In the genomic region with DNA sequence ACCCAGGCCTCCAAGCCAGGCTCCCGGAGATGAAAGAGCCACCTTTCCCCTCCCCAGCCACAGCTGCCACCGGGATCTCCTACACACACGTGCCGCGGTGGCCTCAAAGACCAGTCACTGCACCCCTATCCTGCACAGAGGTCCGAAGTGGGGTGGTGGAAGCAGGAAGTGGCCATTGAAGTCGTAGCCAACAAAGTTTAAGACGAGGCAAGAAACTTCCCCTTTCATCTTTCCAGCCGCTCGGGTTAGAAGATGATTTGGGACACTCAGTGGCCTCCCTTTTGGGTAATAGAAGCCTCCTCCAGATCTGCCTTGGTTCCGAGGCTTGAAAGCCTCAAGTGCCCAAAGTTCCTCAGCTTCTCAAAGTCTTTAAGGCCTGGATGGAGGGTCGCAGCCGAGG, we compare ENCODE assay signal across 8 mouse cellular contexts. TPM values are rescaled to one million over a fixed set of nuclear protein-coding genes. Genes with fewer than 3 reads are reported as not detected.
A peak's percentile ranks its signal among the peaks of the same experiment; 100 is the strongest.
DNase-seq lines count a peak whose midpoint lies in the region; ATAC-seq and TF ChIP-seq lines count a peak whose summit lies in the region.

No protein-coding gene starts in this region.

- intact Hi-C loops in left cerebral cortex, postnatal 25 days (cut with DNase I): loop anchor here (2.0 kb wide), 1 partner anchor 15 kb away; no protein-coding TSS in a partner anchor

- peak overlapping the region; percentile 99 for H3K4me2 ChIP-seq in limb, embryonic 13.5 days (replicated peaks)

- peak overlapping the region; percentile 94 for H3K9ac ChIP-seq in limb, embryonic 13.5 days

- H3K4me1 ChIP-seq in testis, adult 2 months (ENCODE audit: control insufficient read depth, insufficient read depth, low read length): peaks cover 15% of the 10 kb centered on the region
- H3K4me1 ChIP-seq in limb, embryonic 13.5 days: peaks cover 78% of the 10 kb centered on the region
- H3K4me1 ChIP-seq in olfactory bulb, adult 2 months (ENCODE audit: control insufficient read depth, insufficient read depth, low read length): peaks cover 59% of the 10 kb centered on the region

- no peak for ATAC-seq in limb, embryonic 13.5 days (ENCODE audit: low FRiP score, low read depth)

- H3K27me3 ChIP-seq in testis, adult 2 months (ENCODE audit: control insufficient read depth, insufficient read depth, low read length): no peaks in the 10 kb centered on the region
- H3K27me3 ChIP-seq in limb, embryonic 13.5 days: no peaks in the 10 kb centered on the region

- peak overlapping the region; percentile 75 for H3K4me3 ChIP-seq in testis, adult 2 months (ENCODE audit: control insufficient read depth, low read depth, low read length)
- H3K4me3 ChIP-seq in limb, embryonic 13.5 days: peak overlapping the region; percentile 80
- H3K4me3 ChIP-seq in olfactory bulb, adult 2 months (ENCODE audit: insufficient read depth, low read depth, low read length): peak overlapping the region; percentile 80

- no peak overlapping the region for H3K27ac ChIP-seq in testis, adult 2 months (ENCODE audit: control insufficient read depth, insufficient read depth, low read depth, low read length)
- H3K27ac ChIP-seq in limb, embryonic 13.5 days: no peak overlapping the region
- 0 out of 2 replicates have a peak overlapping the region, but pooled peaks have one; percentile 91 for H3K27ac ChIP-seq in olfactory bulb, adult 2 months (ENCODE audit: insufficient read depth, low read depth, low read length)

- no peaks in the 10 kb centered on the region for H3K36me3 ChIP-seq in testis, adult 2 months (ENCODE audit: control insufficient read depth, insufficient read depth, low read length)
- H3K36me3 ChIP-seq in limb, embryonic 13.5 days: no peaks in the 10 kb centered on the region

- no peak for TF ChIP-seq POLR2A in testis, adult 2 months (IDR thresholded peaks at IDR 0.05; ENCODE audit: control insufficient read depth, low read depth, low read length)
- TF ChIP-seq POLR2A in olfactory bulb, adult 2 months (IDR thresholded peaks at IDR 0.05; ENCODE audit: insufficient read depth, low read depth, low read length): no peak

- H3K9me3 ChIP-seq in limb, embryonic 13.5 days: no peaks in the 10 kb centered on the region

- DNase-seq in embryo, embryonic 10 days (ENCODE audit: low spot score): peak; percentile 49
- no peak for DNase-seq in embryo, embryonic 10.5 days (ENCODE audit: low spot score)
- no peak for DNase-seq in testis, postnatal 14 days (ENCODE audit: low spot score)
- no peak for DNase-seq in left cerebral cortex, postnatal 25 days (ENCODE audit: low spot score in 2 of 2)
- DNase-seq in B cell, adult 2 months: no peak

- 2% methylated on average over 13 of the region's 13 CpGs for WGBS in limb, embryonic 13.5 days
- WGBS in olfactory bulb, adult 2 months: 10% methylated on average over 13 of the region's 13 CpGs

- no peak for TF ChIP-seq CTCF in testis, adult 2 months (IDR thresholded peaks at IDR 0.05; ENCODE audit: control insufficient read depth, insufficient read depth, insufficient replicate concordance, low read depth, low read length)
- TF ChIP-seq CTCF in olfactory bulb, adult 2 months (IDR thresholded peaks at IDR 0.05; ENCODE audit: insufficient read depth, low read depth, low read length): no peak

RNA-seq across cellular contexts. Expression of a gene that starts 26.4 kb away (rescaled TPM):
- 0.77 and 0.99 TPM in 2 replicates for polyA plus RNA-seq in testis, adult 2 months (2012; rRNA removed)
- polyA plus RNA-seq in limb, embryonic 13.5 days (2015; fragmentation: Nextera tagmentation; extraction: Ambion mirVana): 8.9 and 9.9 TPM in 2 replicates
- not detected in 2 replicates for polyA plus RNA-seq in olfactory bulb, adult 2 months (2012; ENCODE audit: insufficient read depth, insufficient read length, low replicate concordance, missing spikeins)
- 10 to 100 TPM; 15.0 to 15.7 TPM for total RNA-seq in left cerebral cortex, postnatal 25 days (2021)

RNA-seq across cellular contexts. Expression of a gene that starts 44.0 kb away (rescaled TPM):
- polyA plus RNA-seq in testis, adult 2 months (2012; rRNA removed): 20.5 and 23.3 TPM in 2 replicates
- polyA plus RNA-seq in limb, embryonic 13.5 days (2015; fragmentation: Nextera tagmentation; extraction: Ambion mirVana): 1.0 and 1.4 TPM in 2 replicates
- not detected in 2 replicates for polyA plus RNA-seq in olfactory bulb, adult 2 months (2012; ENCODE audit: insufficient read depth, insufficient read length, low replicate concordance, missing spikeins)
- total RNA-seq in left cerebral cortex, postnatal 25 days (2021): 1 to 10 TPM; 4.9 to 5.2 TPM
